Mouse (Mus musculus) liver, postnatal 0 days (tissue): ENCODE results near the gene Radil. TPM values are rescaled to one million over a fixed set of nuclear protein-coding genes. Genes with fewer than 3 reads are reported as not detected.

Experiments used
- ATAC-seq: fragments of 200-750 bp; cut with Nextera tagmentation; 2 replicates; pipeline ENCODE4 v1.8.0; 2017; ENCODE audit warnings: mild to moderate bottlenecking, moderate library complexity
- DNase-seq: peaks from one replicate; pipeline ENCODE4 v3.0.0-alpha.2; 2016
- H3K27ac ChIP-seq: fragments of 300-500 bp; sonication (generic); 2 replicates; pipeline ENCODE4 v1.5.1; 2014; ENCODE audit warnings: antibody characterized with exemption, moderate library complexity, mild to moderate bottlenecking, low read depth
- H3K27me3 ChIP-seq: fragments of 300-500 bp; sonication (generic); 2 replicates; pipeline ENCODE4 v1.6.1; 2014; ENCODE audit warnings: low read length, control low read depth, mixed read lengths; ENCODE audit not compliant: insufficient read depth
- H3K36me3 ChIP-seq: fragments of 300-500 bp; sonication (generic); replicated peaks from 2 replicates; pipeline ENCODE4 v1.6.1; 2014; ENCODE audit warnings: mild to moderate bottlenecking, control low read depth, low read length, moderate library complexity, mixed read lengths; ENCODE audit not compliant: insufficient read depth
- H3K4me1 ChIP-seq: fragments of 300-500 bp; sonication (generic); 2 replicates; pipeline ENCODE4 v1.6.1; 2014; ENCODE audit warnings: antibody characterized with exemption, mild to moderate bottlenecking, control low read depth; ENCODE audit not compliant: insufficient read depth
- H3K4me2 ChIP-seq: fragments of 300-500 bp; sonication (generic); 2 replicates; pipeline ENCODE4 v1.6.1; 2014; ENCODE audit warnings: low read depth, mild to moderate bottlenecking, low read length, moderate library complexity, mixed read lengths
- H3K4me3 ChIP-seq: fragments of 300-500 bp; sonication (generic); 2 replicates; pipeline ENCODE4 v1.5.1; 2014; ENCODE audit warnings: low read depth, low read length
- H3K9ac ChIP-seq: fragments of 300-500 bp; sonication (generic); replicated peaks from 2 replicates; pipeline ENCODE4 v1.6.1; 2014; ENCODE audit warnings: mild to moderate bottlenecking, moderate library complexity
- H3K9me3 ChIP-seq: fragments of 300-500 bp; sonication (generic); 2 replicates; pipeline ENCODE4 v1.6.1; 2016; ENCODE audit warnings: mild to moderate bottlenecking, control low read depth, low read length, mixed read lengths
- CTCF ChIP-seq: sonication (generic); IDR thresholded peaks from 2 replicates; pipeline ENCODE4 v1.5.1; 2016; ENCODE audit warnings: antibody characterized with exemption, low read depth
- EP300 ChIP-seq: IDR thresholded peaks from 2 replicates; pipeline ENCODE4 v1.6.1; 2016; ENCODE audit warnings: antibody characterized with exemption, low read depth, mild to moderate bottlenecking
- WGBS: fragments of 180-500 bp; shearing (Covaris S2); extraction: QIAGEN DNeasy Blood & Tissue Kit; methylation state at CpG from one replicate; pipeline ENCODE4 v1.1.7; 2014; ENCODE audit not compliant: insufficient replicate concordance; 5-methylcytosine and 5-hydroxymethylcytosine counted together
- polyA plus RNA-seq: library from polyadenylated mRNA; unstranded; fragments of >200 nt; fragmentation: Nextera tagmentation; extraction: Ambion mirVana; gene quantifications from 2 replicates; pipeline ENCODE4 v1.2.1, GENCODE M21; 2015

Gene Radil
- polyA plus RNA-seq, 1 experiment from 2014 or later: not detected

GRCm38 (mm10) chr5:142560261-142560660 is 9.4 kb upstream of the Radil start:
- no peak overlapping the region for H3K4me3 ChIP-seq
- no peak for DNase-seq
- 46% methylated on average over 7 of the region's 7 CpGs for WGBS

GRCm38 (mm10) chr5:142557397-142558067 is 6.6 kb upstream of the Radil start:
- DNase-seq (peak; percentile 83), ATAC-seq (peak; percentile 85)
- no peaks in the 10 kb centered on the region for H3K9me3 ChIP-seq
- no peak overlapping the region for H3K4me3 ChIP-seq
- 0 out of 2 replicates have a peak overlapping the region, but pooled peaks have one; percentile 40 for H3K4me2 ChIP-seq
- H3K4me1 ChIP-seq: no peaks in the 10 kb centered on the region
- H3K27me3 ChIP-seq: no peaks in the 10 kb centered on the region
- WGBS: 31% methylated on average over 21 of the region's 21 CpGs
- H3K36me3 ChIP-seq: no peaks in the 10 kb centered on the region
- H3K27ac ChIP-seq: no peak overlapping the region
- TF ChIP-seq CTCF (peak; percentile 89), EP300 (no peak)
- H3K9ac ChIP-seq: no peak overlapping the region

More at GRCm38 (mm10) chr5:142560261-142560660, 9.4 kb upstream of the Radil start:
- Histone ChIP-seq H3K9ac (no peak overlapping the region), H3K4me2 (no peak overlapping the region), H3K36me3 (0 out of 2 replicates have a peak, but pooled peaks cover 3% of the 10 kb centered on the region), H3K27me3 (no peaks in the 10 kb centered on the region), H3K4me1 (no peaks in the 10 kb centered on the region), H3K27ac (no peak overlapping the region), H3K9me3 (no peaks in the 10 kb centered on the region)
- no peak for ATAC-seq
- no peak for TF ChIP-seq EP300
- TF ChIP-seq CTCF: no peak

GRCm38 (mm10) chr5:142556721-142557120 is 5.8 kb upstream of the Radil start:
- no peaks in the 10 kb centered on the region for H3K36me3 ChIP-seq
- no peak overlapping the region for H3K9ac ChIP-seq
- H3K4me1 ChIP-seq: no peaks in the 10 kb centered on the region
- H3K27me3 ChIP-seq: no peaks in the 10 kb centered on the region
- DNase-seq (no peak), ATAC-seq (no peak)
- no peak overlapping the region for H3K27ac ChIP-seq
- H3K4me3 ChIP-seq: no peak overlapping the region
- 81% methylated on average over 4 of the region's 4 CpGs for WGBS
- no peak for TF ChIP-seq EP300
- no peak for TF ChIP-seq CTCF
- no peaks in the 10 kb centered on the region for H3K9me3 ChIP-seq
- no peak overlapping the region for H3K4me2 ChIP-seq

- no peaks in the 10 kb centered on the region for H3K36me3 ChIP-seq
- no peak for DNase-seq
Observed at GRCm38 (mm10) chr5:142555866-142556265, 5.0 kb upstream of the Radil start.

GRCm38 (mm10) chr5:142549961-142550705 is 765 bp downstream of the Radil start:
- Histone ChIP-seq H3K9me3 (no peaks in the 10 kb centered on the region), H3K36me3 (no peaks in the 10 kb centered on the region), H3K4me3 (peak overlapping the region; percentile 44), H3K4me2 (peak overlapping the region; percentile 74), H3K4me1 (peaks cover 9% of the 10 kb centered on the region), H3K9ac (peak overlapping the region; percentile 45; the same call in 1 of the 2 replicates), H3K27ac (no peak overlapping the region), H3K27me3 (peaks cover 18% of the 10 kb centered on the region)
- DNase-seq: no peak
- ATAC-seq: no peak
- TF ChIP-seq CTCF (no peak), EP300 (no peak)
- WGBS: 8% methylated on average over 31 of the region's 31 CpGs

More at GRCm38 (mm10) chr5:142555866-142556265, 5.0 kb upstream of the Radil start:
- WGBS: 63% methylated on average over 5 of the region's 5 CpGs
- TF ChIP-seq CTCF: no peak
- no peak for TF ChIP-seq EP300
- H3K4me1 ChIP-seq: peaks cover 3% of the 10 kb centered on the region; the same call in 1 of the 2 replicates
- H3K9me3 ChIP-seq: no peaks in the 10 kb centered on the region
- no peak for ATAC-seq
- H3K4me3 ChIP-seq: no peak overlapping the region
- H3K27me3 ChIP-seq: no peaks in the 10 kb centered on the region
- H3K27ac ChIP-seq: no peak overlapping the region
- H3K4me2 ChIP-seq: no peak overlapping the region
- H3K9ac ChIP-seq: no peak overlapping the region

- Histone ChIP-seq H3K36me3 (no peaks in the 10 kb centered on the region), H3K4me2 (no peak overlapping the region), H3K9me3 (no peaks in the 10 kb centered on the region), H3K27me3 (peaks cover 18% of the 10 kb centered on the region), H3K4me1 (peaks cover 9% of the 10 kb centered on the region), H3K4me3 (no peak overlapping the region), H3K9ac (no peak overlapping the region), H3K27ac (no peak overlapping the region)
- ATAC-seq: no peak
- TF ChIP-seq CTCF (no peak), EP300 (no peak)
- 66% methylated on average over 9 of the region's 9 CpGs for WGBS
- no peak for DNase-seq
Observed at GRCm38 (mm10) chr5:142549441-142549840, 1.5 kb downstream of the Radil start.
